Mouse (Mus musculus): ENCODE measurements around the gene Nmt1. TPM values are rescaled to one million over a fixed set of nuclear protein-coding genes. Genes with fewer than 3 reads are reported as not detected.

Gene Nmt1
- polyA plus RNA-seq, 1 experiment: 101 TPM

DNA sequence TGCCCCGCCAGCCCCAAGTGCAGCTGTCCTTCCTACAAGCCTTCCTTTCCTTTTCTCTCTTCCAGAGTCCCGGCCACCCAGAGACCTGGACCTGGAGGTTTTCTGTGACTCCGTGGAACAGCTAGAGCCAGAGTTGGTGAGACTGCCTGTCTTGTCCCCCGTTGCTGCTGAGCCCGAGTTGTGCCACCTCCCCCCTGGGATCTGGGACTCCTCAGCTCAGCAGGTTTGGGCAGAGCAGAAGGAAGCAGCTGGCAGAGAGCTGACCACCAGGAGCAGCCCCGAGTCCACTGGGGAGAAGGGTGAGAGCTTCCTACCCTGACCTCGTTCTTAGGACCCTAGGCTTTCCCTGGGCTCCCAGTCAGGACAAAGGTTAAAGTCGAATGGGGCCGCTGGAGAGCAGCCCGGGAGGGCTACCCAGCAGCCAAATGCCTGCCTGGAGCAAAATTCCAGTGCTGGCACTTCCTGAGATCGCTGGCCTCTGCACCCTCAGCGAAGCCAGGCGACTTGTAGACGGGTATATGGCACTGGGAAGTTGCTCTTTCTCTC lies 77.3 kb downstream of the Nmt1 start:
- TF ChIP-seq POLR2A (IDR thresholded peaks at IDR 0.05; ENCODE audit: insufficient read depth, low read length) (no peak), CTCF (IDR thresholded peaks at IDR 0.05; ENCODE audit: low read depth, low read length) (no peak), EP300 (IDR thresholded peaks at IDR 0.05; ENCODE audit: insufficient read depth, low read depth, low read length) (no peak)
- Histone ChIP-seq H3K9ac (ENCODE audit: low read depth, poor library complexity, severe bottlenecking) (no peak overlapping the region), H3K4me3 (ENCODE audit: low read depth, low read length) (no peak overlapping the region), H3K27me3 (ENCODE audit: control insufficient read depth, insufficient read depth, low read length, poor library complexity, severe bottlenecking) (no peaks in the 10 kb centered on the region), H3K36me3 (ENCODE audit: control insufficient read depth, insufficient read depth, low read length, poor library complexity, severe bottlenecking) (0 out of 2 replicates have a peak, but pooled peaks cover 3% of the 10 kb centered on the region), H3K9me3 (replicated peaks; ENCODE audit: control insufficient read depth, insufficient read depth, low read length, poor library complexity, severe bottlenecking) (no peaks in the 10 kb centered on the region), H3K27ac (ENCODE audit: insufficient read depth, low read length) (no peak overlapping the region), H3K4me1 (ENCODE audit: control insufficient read depth, insufficient read depth, low read length) (no peaks in the 10 kb centered on the region)

DNA sequence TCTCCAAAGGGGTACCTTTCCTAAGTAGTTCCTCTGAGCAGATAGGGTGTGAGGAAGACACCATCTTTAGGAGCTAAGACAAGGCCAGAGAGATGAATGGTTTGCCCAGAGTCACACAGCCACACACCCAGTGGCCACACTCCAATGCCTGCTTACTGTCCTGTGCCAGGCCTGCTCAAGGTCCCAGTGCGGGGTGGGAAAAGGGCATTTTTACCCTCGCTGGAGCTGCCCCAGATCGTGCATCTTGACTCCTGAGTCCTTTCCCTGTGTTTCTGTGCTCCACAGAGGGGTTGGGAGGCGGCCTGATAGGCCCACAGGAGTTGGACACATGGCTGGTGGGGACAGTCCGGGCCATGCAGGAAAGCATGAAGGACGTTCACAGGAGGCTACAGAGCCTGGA lies 77.8 kb downstream of the Nmt1 start:
- H3K9ac ChIP-seq (ENCODE audit: low read depth, poor library complexity, severe bottlenecking): no peak overlapping the region
- 0 out of 2 replicates have a peak, but pooled peaks cover 3% of the 10 kb centered on the region for H3K36me3 ChIP-seq (ENCODE audit: control insufficient read depth, insufficient read depth, low read length, poor library complexity, severe bottlenecking)
- H3K27me3 ChIP-seq (ENCODE audit: control insufficient read depth, insufficient read depth, low read length, poor library complexity, severe bottlenecking): no peaks in the 10 kb centered on the region
- H3K27ac ChIP-seq (ENCODE audit: insufficient read depth, low read length): no peak overlapping the region
- TF ChIP-seq CTCF (IDR thresholded peaks at IDR 0.05; ENCODE audit: low read depth, low read length): no peak
- no peak for TF ChIP-seq EP300 (IDR thresholded peaks at IDR 0.05; ENCODE audit: insufficient read depth, low read depth, low read length)
- TF ChIP-seq POLR2A (IDR thresholded peaks at IDR 0.05; ENCODE audit: insufficient read depth, low read length): no peak
- no peaks in the 10 kb centered on the region for H3K4me1 ChIP-seq (ENCODE audit: control insufficient read depth, insufficient read depth, low read length)
- no peaks in the 10 kb centered on the region for H3K9me3 ChIP-seq (replicated peaks; ENCODE audit: control insufficient read depth, insufficient read depth, low read length, poor library complexity, severe bottlenecking)
- no peak overlapping the region for H3K4me3 ChIP-seq (ENCODE audit: low read depth, low read length)

DNA sequence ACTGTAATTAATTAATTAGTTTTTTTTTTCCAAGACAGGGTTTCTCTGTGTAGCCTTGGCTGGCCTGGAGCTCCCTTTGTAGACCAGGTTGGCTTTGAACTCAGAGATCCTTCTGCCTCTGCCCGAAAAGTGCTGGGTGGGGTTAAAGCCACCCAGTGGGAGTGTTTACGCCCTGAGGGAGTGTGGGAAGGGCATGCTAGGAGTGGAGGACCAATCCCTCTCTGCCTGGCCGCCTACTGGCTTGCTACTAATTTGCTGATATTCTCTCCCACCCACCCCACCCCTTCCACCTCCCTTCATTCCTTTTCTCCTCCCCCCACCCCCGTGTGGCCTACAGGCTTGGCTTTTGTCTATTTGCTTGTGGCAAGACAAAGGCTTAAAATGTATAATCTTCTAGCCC lies 78.4 kb downstream of the Nmt1 start:
- TF ChIP-seq POLR2A (IDR thresholded peaks at IDR 0.05; ENCODE audit: insufficient read depth, low read length) (no peak), EP300 (IDR thresholded peaks at IDR 0.05; ENCODE audit: insufficient read depth, low read depth, low read length) (0 out of 2 replicates have a peak, but pooled peaks have one; percentile 21)
- no peaks in the 10 kb centered on the region for H3K27me3 ChIP-seq (ENCODE audit: control insufficient read depth, insufficient read depth, low read length, poor library complexity, severe bottlenecking)
- H3K9me3 ChIP-seq (replicated peaks; ENCODE audit: control insufficient read depth, insufficient read depth, low read length, poor library complexity, severe bottlenecking): no peaks in the 10 kb centered on the region
- H3K27ac ChIP-seq (ENCODE audit: insufficient read depth, low read length): peak overlapping the region; percentile 76
- H3K4me1 ChIP-seq (ENCODE audit: control insufficient read depth, insufficient read depth, low read length): no peaks in the 10 kb centered on the region
- no peak overlapping the region for H3K9ac ChIP-seq (ENCODE audit: low read depth, poor library complexity, severe bottlenecking)
- no peak overlapping the region for H3K4me3 ChIP-seq (ENCODE audit: low read depth, low read length)
- 0 out of 2 replicates have a peak, but pooled peaks cover 3% of the 10 kb centered on the region for H3K36me3 ChIP-seq (ENCODE audit: control insufficient read depth, insufficient read depth, low read length, poor library complexity, severe bottlenecking)

DNA sequence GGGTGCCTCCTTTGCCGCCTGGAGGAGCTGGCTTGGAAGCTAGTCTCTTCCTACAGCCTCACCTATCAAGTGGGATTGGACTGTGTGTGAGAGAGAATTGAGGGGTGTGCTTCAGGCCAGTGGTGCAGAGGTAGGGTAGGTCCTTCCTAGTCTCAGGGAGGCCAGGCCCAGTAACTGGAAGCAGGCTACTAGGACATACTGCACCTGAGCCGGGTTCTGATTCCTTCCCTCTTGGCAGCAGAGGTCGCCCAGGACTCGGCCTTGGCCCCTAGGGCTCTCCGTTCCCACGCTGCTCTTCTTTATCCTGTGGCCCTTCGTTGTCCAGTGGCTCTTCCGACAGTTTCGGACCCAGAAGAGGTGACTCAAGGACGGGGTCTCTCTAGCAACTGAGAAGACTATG lies 83.3 kb downstream of the Nmt1 start:
- H3K27ac ChIP-seq (ENCODE audit: insufficient read depth, low read length): peak overlapping the region; percentile 93
- peak overlapping the region; percentile 96 for H3K9ac ChIP-seq (ENCODE audit: low read depth, poor library complexity, severe bottlenecking)
- no peaks in the 10 kb centered on the region for H3K4me1 ChIP-seq (ENCODE audit: control insufficient read depth, insufficient read depth, low read length)
- H3K4me3 ChIP-seq (ENCODE audit: low read depth, low read length): peak overlapping the region; percentile 74
- peaks cover 3% of the 10 kb centered on the region; the same call in 1 of the 2 replicates for H3K36me3 ChIP-seq (ENCODE audit: control insufficient read depth, insufficient read depth, low read length, poor library complexity, severe bottlenecking)
- TF ChIP-seq EP300 (IDR thresholded peaks at IDR 0.05; ENCODE audit: insufficient read depth, low read depth, low read length) (no peak), CTCF (IDR thresholded peaks at IDR 0.05; ENCODE audit: low read depth, low read length) (no peak), POLR2A (IDR thresholded peaks at IDR 0.05; ENCODE audit: insufficient read depth, low read length) (no peak)
- no peaks in the 10 kb centered on the region for H3K9me3 ChIP-seq (replicated peaks; ENCODE audit: control insufficient read depth, insufficient read depth, low read length, poor library complexity, severe bottlenecking)
- no peaks in the 10 kb centered on the region for H3K27me3 ChIP-seq (ENCODE audit: control insufficient read depth, insufficient read depth, low read length, poor library complexity, severe bottlenecking)

DNA sequence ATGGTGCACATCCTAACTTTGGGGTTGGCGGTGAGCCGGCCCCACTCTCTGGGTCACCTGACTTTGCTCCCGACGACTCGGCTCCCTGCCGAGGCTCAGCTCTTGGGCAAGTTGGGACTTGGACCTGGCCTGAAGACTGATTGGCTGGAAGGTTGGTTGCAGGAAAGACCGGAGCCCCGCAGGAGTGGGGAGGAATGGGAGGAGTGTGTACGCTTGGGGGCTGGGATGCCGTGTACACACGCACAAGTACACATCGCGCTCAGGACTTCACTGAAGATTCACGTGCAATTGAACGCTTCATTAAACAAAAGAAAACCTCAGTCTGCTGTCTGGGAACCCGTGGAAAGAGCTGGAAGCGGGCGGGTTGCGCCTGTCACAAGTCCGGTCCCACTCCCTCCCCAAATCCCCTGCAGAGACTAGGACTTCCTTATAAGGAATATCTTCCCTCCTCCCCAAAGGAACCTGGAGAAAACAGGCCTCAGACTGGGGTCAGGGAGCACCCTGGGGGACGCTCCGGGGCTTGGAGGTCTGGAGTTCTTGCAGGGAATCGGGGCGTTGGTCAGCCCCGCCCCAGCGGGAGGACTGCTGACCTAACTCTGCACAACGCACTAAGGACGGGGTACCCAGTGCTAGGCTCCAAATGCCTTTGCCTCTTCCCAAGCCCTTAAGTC lies 84.0 kb downstream of the Nmt1 start:
- Histone ChIP-seq H3K27me3 (ENCODE audit: control insufficient read depth, insufficient read depth, low read length, poor library complexity, severe bottlenecking) (no peaks in the 10 kb centered on the region), H3K36me3 (ENCODE audit: control insufficient read depth, insufficient read depth, low read length, poor library complexity, severe bottlenecking) (peaks cover 3% of the 10 kb centered on the region; the same call in 1 of the 2 replicates), H3K27ac (ENCODE audit: insufficient read depth, low read length) (peak overlapping the region; percentile 93), H3K4me1 (ENCODE audit: control insufficient read depth, insufficient read depth, low read length) (no peaks in the 10 kb centered on the region), H3K9ac (ENCODE audit: low read depth, poor library complexity, severe bottlenecking) (peak overlapping the region; percentile 96), H3K4me3 (ENCODE audit: low read depth, low read length) (peak overlapping the region; percentile 74), H3K9me3 (replicated peaks; ENCODE audit: control insufficient read depth, insufficient read depth, low read length, poor library complexity, severe bottlenecking) (no peaks in the 10 kb centered on the region)
- peak; percentile 10 for TF ChIP-seq POLR2A (IDR thresholded peaks at IDR 0.05; ENCODE audit: insufficient read depth, low read length)
- no peak for TF ChIP-seq CTCF (IDR thresholded peaks at IDR 0.05; ENCODE audit: low read depth, low read length)
- peak; percentile 47 for TF ChIP-seq EP300 (IDR thresholded peaks at IDR 0.05; ENCODE audit: insufficient read depth, low read depth, low read length)

DNA sequence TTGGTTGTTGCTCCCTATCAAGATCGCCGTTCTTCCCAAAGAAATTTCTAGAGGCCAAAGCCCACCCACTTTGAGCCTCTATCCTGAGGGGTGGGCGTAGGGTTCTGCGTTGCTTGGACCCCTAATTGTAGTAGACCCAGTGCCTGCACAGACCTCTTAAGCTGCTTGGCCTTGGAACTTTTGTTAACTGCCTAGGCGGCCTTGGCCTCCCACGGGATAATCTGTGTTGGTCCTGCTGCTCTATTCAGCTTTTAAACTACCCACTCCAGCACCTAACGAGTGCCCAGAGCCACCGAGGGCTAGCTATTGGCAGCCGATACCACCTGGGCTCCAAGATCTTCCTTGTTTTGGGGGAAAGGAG lies 84.5 kb downstream of the Nmt1 start:
- no peaks in the 10 kb centered on the region for H3K9me3 ChIP-seq (replicated peaks; ENCODE audit: control insufficient read depth, insufficient read depth, low read length, poor library complexity, severe bottlenecking)
- no peaks in the 10 kb centered on the region for H3K4me1 ChIP-seq (ENCODE audit: control insufficient read depth, insufficient read depth, low read length)
- peak overlapping the region; percentile 74 for H3K4me3 ChIP-seq (ENCODE audit: low read depth, low read length)
- H3K36me3 ChIP-seq (ENCODE audit: control insufficient read depth, insufficient read depth, low read length, poor library complexity, severe bottlenecking): peaks cover 3% of the 10 kb centered on the region; the same call in 1 of the 2 replicates
- peak overlapping the region; percentile 93 for H3K27ac ChIP-seq (ENCODE audit: insufficient read depth, low read length)
- H3K27me3 ChIP-seq (ENCODE audit: control insufficient read depth, insufficient read depth, low read length, poor library complexity, severe bottlenecking): no peaks in the 10 kb centered on the region
- no peak for TF ChIP-seq CTCF (IDR thresholded peaks at IDR 0.05; ENCODE audit: low read depth, low read length)
- peak; percentile 5 for TF ChIP-seq POLR2A (IDR thresholded peaks at IDR 0.05; ENCODE audit: insufficient read depth, low read length)
- H3K9ac ChIP-seq (ENCODE audit: low read depth, poor library complexity, severe bottlenecking): peak overlapping the region; percentile 96

All from ES-Bruce4 (cell line).